Mouse (Mus musculus) ES-Bruce4 (cell line): ENCODE measurements around the gene Pbx1.

ENCODE experiments used
- CTCF ChIP-seq: IDR thresholded peaks from one replicate; pipeline ENCODE4 v1.8.1; 2011; ENCODE audit warnings: low read depth, low read length
- EP300 ChIP-seq: IDR thresholded peaks from 2 replicates; pipeline ENCODE4 v1.6.1; 2011; ENCODE audit warnings: low read depth, low read length; ENCODE audit not compliant: insufficient read depth
- POLR2A ChIP-seq: IDR thresholded peaks from one replicate; pipeline ENCODE4 v1.8.1; 2011; ENCODE audit warnings: low read length; ENCODE audit not compliant: insufficient read depth

DNA sequence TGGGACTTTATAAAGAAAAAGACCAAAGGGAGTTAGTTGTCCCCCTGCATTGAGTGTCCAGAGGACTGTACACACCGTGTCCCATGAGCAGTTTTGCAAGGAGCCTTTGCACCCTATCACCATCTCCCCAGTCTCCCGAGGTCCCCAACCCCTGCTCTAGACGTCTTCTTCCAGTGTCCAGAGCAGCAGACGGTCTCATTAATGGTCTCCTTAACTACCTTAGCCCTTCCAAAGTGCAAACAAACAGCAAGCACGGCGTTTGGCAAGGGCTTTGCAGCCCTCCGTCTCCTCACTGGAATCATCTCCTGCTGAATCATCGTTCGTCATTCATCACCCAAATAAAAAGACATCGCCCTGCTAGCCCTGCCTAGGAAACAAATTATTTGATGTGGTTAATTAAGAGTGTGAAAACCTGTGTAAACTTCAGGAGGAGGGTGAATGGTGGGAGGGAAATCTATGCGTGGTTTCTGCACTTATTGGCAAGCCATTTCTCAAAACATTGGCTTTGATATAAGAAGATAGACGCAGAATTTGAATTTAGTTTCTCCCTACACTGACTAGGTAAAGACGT is 113.1 kb downstream of the Pbx1 start:
- TF ChIP-seq CTCF (no peak), POLR2A (no peak), EP300 (no peak)
